Mouse (Mus musculus) thymus, adult 2 months (tissue): ENCODE results near the gene Htr1d. TPM values are rescaled to one million over a fixed set of nuclear protein-coding genes. Genes with fewer than 3 reads are reported as not detected.

Source experiments
- DNase-seq: peaks from one replicate; pipeline ENCODE4 v3.0.0; 2021
- H3K27ac ChIP-seq: fragments of 200-500 bp; 2 replicates; pipeline ENCODE4 v1.5.1; 2012; ENCODE audit warnings: low read length, control low read depth; ENCODE audit not compliant: control insufficient read depth, insufficient read depth
- H3K27me3 ChIP-seq: fragments of 200-500 bp; 2 replicates; pipeline ENCODE4 v1.6.1; 2012; ENCODE audit warnings: mild to moderate bottlenecking, low read length, moderate library complexity, mixed read lengths; ENCODE audit not compliant: control insufficient read depth, insufficient read depth
- H3K36me3 ChIP-seq: fragments of 200-500 bp; 2 replicates; pipeline ENCODE4 v1.6.1; 2012; ENCODE audit warnings: mild to moderate bottlenecking, low read length, moderate library complexity; ENCODE audit not compliant: control insufficient read depth, insufficient read depth
- H3K4me1 ChIP-seq: fragments of 200-500 bp; replicated peaks from 2 replicates; pipeline ENCODE4 v1.6.1; 2012; ENCODE audit warnings: low read length; ENCODE audit not compliant: control insufficient read depth, insufficient read depth
- H3K4me3 ChIP-seq: fragments of 200-500 bp; 2 replicates; pipeline ENCODE4 v1.5.1; 2012; ENCODE audit warnings: mild to moderate bottlenecking, low read length, control low read depth, moderate library complexity; ENCODE audit not compliant: control insufficient read depth, insufficient read depth
- CTCF ChIP-seq: fragments of 200-500 bp; IDR thresholded peaks from 2 replicates; pipeline ENCODE4 v1.5.1; 2012; ENCODE audit warnings: mild to moderate bottlenecking, control low read depth, low read length, moderate library complexity, borderline replicate concordance; ENCODE audit not compliant: control insufficient read depth, poor library complexity, insufficient read depth; ENCODE audit errors: extremely low read depth
- POLR2A ChIP-seq: fragments of 200-500 bp; IDR thresholded peaks from 2 replicates; pipeline ENCODE4 v1.6.1; 2012; ENCODE audit warnings: mild to moderate bottlenecking, low read length, control low read depth, moderate library complexity; ENCODE audit not compliant: control insufficient read depth, poor library complexity, insufficient read depth; ENCODE audit errors: extremely low read depth
- WGBS: fragments of 180-500 bp; shearing (Covaris S2); methylation state at CpG from one replicate; pipeline ENCODE4 v1.1.7; 2018; 5-methylcytosine and 5-hydroxymethylcytosine counted together
- polyA plus RNA-seq: library from polyadenylated mRNA; depleted of rRNA; stranded (reverse); fragments of >200 nt; gene quantifications from 2 replicates; pipeline ENCODE4 v1.2.3, GENCODE M21; 2012

Gene Htr1d
- polyA plus RNA-seq, 1 experiment = 0.24 TPM

GRCm38 (mm10) chr4:136466226-136466625, 42.9 kb downstream of the Htr1d start:
- H3K27ac ChIP-seq = no peak overlapping the region
- H3K36me3 ChIP-seq = no peaks in the 10 kb centered on the region
- WGBS = 57% methylated on average over 4 of the region's 4 CpGs
- no peak for DNase-seq
- peaks cover 6% of the 10 kb centered on the region; the same call in 1 of the 2 replicates for H3K27me3 ChIP-seq
- TF ChIP-seq CTCF = no peak
- no peak for TF ChIP-seq POLR2A
- H3K4me3 ChIP-seq = no peak overlapping the region
- peaks cover 6% of the 10 kb centered on the region; the same call in 1 of the 2 replicates for H3K4me1 ChIP-seq

DNA sequence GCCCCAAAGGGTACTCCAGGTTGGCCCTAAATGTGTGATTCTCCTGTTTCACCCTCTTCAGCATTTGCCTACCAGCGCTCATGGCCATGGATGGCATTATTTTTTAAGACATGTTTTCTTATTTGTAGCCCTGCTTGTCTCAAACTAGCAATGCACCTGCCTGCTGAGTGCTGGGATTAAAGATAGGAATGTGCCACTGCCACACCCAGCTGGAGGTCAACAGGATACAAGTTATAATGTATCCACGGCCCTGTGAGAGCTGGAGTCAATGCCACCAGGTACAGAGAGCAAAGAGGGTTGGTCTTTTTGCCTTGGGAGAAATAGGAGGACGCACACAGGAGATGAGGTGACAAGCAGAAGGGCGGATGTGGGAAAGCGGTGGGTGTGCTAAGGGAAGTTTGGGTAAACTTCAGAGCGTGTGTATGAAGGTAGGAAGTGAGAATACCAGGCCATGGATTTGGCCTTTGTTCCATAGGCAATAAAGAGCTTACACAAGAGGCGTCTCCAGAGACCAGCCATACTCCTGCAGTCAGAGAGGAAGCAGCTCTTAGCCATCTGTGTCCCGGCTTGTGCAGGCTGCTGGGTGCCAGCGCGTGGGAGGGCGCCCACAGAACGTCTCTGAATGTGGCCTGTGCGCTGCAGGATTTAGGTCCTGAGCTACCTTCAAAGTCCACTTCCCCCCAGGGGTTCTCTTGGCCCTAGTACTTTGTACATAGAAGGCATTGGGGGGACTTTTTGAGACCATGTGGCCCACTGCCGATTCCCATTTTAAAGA, 45.4 kb downstream of the Htr1d start:
- Histone ChIP-seq H3K36me3 (no peaks in the 10 kb centered on the region), H3K27me3 (peaks cover 6% of the 10 kb centered on the region; the same call in 1 of the 2 replicates), H3K27ac (no peak overlapping the region), H3K4me1 (peaks cover 6% of the 10 kb centered on the region; the same call in 1 of the 2 replicates), H3K4me3 (no peak overlapping the region)
- peak; percentile 7 for DNase-seq
- TF ChIP-seq POLR2A (no peak), CTCF (no peak)
- WGBS = 67% methylated on average over 14 of the region's 14 CpGs

- TF ChIP-seq POLR2A (peak; percentile 60; the same call in 1 of the 2 replicates), CTCF (no peak)
- H3K27me3 ChIP-seq = peaks cover 6% of the 10 kb centered on the region; the same call in 1 of the 2 replicates
- H3K4me3 ChIP-seq = peak within 1 kb of the TSS; percentile 55
- no peaks in the 10 kb centered on the region for H3K36me3 ChIP-seq
- 5% methylated on average over 36 of the region's 36 CpGs for WGBS
- H3K27ac ChIP-seq = no peak within 1 kb of the TSS
- H3K4me1 ChIP-seq = peaks cover 6% of the 10 kb centered on the region; the same call in 1 of the 2 replicates
- DNase-seq = peak; percentile 89
These were observed 46.1 kb downstream of the Htr1d start, which contains the start of gene Luzp1 for GRCm38 (mm10) chr4:136469371-136469903. Gene Luzp1, plus strand, starts transcription at chr4:136469761.

GRCm38 (mm10) chr4:136469941-136470346, 46.6 kb downstream of the Htr1d start:
- H3K36me3 ChIP-seq = no peaks in the 10 kb centered on the region
- DNase-seq = no peak
- peak overlapping the region; percentile 55 for H3K4me3 ChIP-seq
- TF ChIP-seq POLR2A (no peak), CTCF (no peak)
- H3K4me1 ChIP-seq = peaks cover 6% of the 10 kb centered on the region; the same call in 1 of the 2 replicates
- 1% methylated on average over 51 of the region's 55 CpGs for WGBS
- no peak overlapping the region for H3K27ac ChIP-seq
- H3K27me3 ChIP-seq = peaks cover 6% of the 10 kb centered on the region; the same call in 1 of the 2 replicates

- Histone ChIP-seq H3K4me1 (peaks cover 6% of the 10 kb centered on the region; the same call in 1 of the 2 replicates), H3K27ac (no peak overlapping the region), H3K36me3 (no peaks in the 10 kb centered on the region), H3K27me3 (peaks cover 6% of the 10 kb centered on the region; the same call in 1 of the 2 replicates), H3K4me3 (peak overlapping the region; percentile 55)
- DNase-seq = peak; percentile 24
- under 1% methylated on average over 58 of the region's 58 CpGs for whole genome bisulfite sequencing
- TF ChIP-seq CTCF = 0 out of 2 replicates have a peak, but pooled peaks have one; percentile 7
- no peak for TF ChIP-seq POLR2A
These were observed 47.2 kb downstream of the Htr1d start for GRCm38 (mm10) chr4:136470347-136471071.

- DNase-seq = no peak
- WGBS = 95% methylated on average over 1 of the region's 1 CpGs
- no peaks in the 10 kb centered on the region for H3K4me1 ChIP-seq
- no peak overlapping the region for H3K4me3 ChIP-seq
- no peak overlapping the region for H3K27ac ChIP-seq
- H3K27me3 ChIP-seq = no peaks in the 10 kb centered on the region
- no peak for TF ChIP-seq POLR2A
- TF ChIP-seq CTCF = no peak
- H3K36me3 ChIP-seq = no peaks in the 10 kb centered on the region
These were observed 53.4 kb downstream of the Htr1d start for GRCm38 (mm10) chr4:136476692-136477091.
